Mouse (Mus musculus) stomach, embryonic 15.5 days (tissue): ENCODE results near the gene Tgfbr2. TPM values are rescaled to one million over a fixed set of nuclear protein-coding genes. Genes with fewer than 3 reads are reported as not detected.

ENCODE experiments used
- ATAC-seq: fragments of 200-750 bp; cut with Nextera tagmentation; 2 replicates; pipeline ENCODE4 v1.8.0; 2017; ENCODE audit warnings: low read depth, moderate number of reproducible peaks, moderate TSS enrichment; ENCODE audit not compliant: insufficient read depth, low FRiP score
- H3K27ac ChIP-seq: fragments of 300-500 bp; sonication (generic); 2 replicates; pipeline ENCODE4 v1.5.1; 2015; ENCODE audit warnings: mild to moderate bottlenecking, inconsistent platforms
- H3K27me3 ChIP-seq: fragments of 300-500 bp; sonication (generic); replicated peaks from 2 replicates; pipeline ENCODE4 v1.6.1; 2015; ENCODE audit warnings: inconsistent platforms
- H3K36me3 ChIP-seq: fragments of 300-500 bp; sonication (generic); 2 replicates; pipeline ENCODE4 v1.6.1; 2015; ENCODE audit warnings: inconsistent platforms
- H3K4me1 ChIP-seq: fragments of 300-500 bp; sonication (generic); 2 replicates; pipeline ENCODE4 v1.6.1; 2015; ENCODE audit warnings: inconsistent platforms
- H3K4me2 ChIP-seq: fragments of 300-500 bp; sonication (generic); 2 replicates; pipeline ENCODE4 v1.6.1; 2015; ENCODE audit warnings: mild to moderate bottlenecking, inconsistent platforms
- H3K4me3 ChIP-seq: fragments of 300-500 bp; sonication (generic); replicated peaks from 2 replicates; pipeline ENCODE4 v1.5.1; 2015; ENCODE audit warnings: inconsistent platforms
- H3K9ac ChIP-seq: fragments of 300-500 bp; sonication (generic); 2 replicates; pipeline ENCODE4 v1.6.1; 2015; ENCODE audit warnings: inconsistent platforms
- H3K9me3 ChIP-seq: fragments of 300-500 bp; sonication (generic); 2 replicates; pipeline ENCODE4 v1.6.1; 2016; ENCODE audit warnings: inconsistent platforms
- WGBS: fragments of 180-500 bp; shearing (Covaris S2); methylation state at CpG from one replicate; pipeline ENCODE4 v1.1.7; 2015; 5-methylcytosine and 5-hydroxymethylcytosine counted together
- polyA plus RNA-seq: library from polyadenylated mRNA; unstranded; fragments of >200 nt; fragmentation: Nextera tagmentation; extraction: Ambion mirVana; gene quantifications from 2 replicates; pipeline ENCODE4 v1.2.1, GENCODE M21; 2015

Gene Tgfbr2
- polyA plus RNA-seq, 1 experiment from 2014 or later: 30.8 TPM

GRCm38 (mm10) chr9:116173473-116174170 is 1.5 kb downstream of the Tgfbr2 start:
- Histone ChIP-seq H3K9me3 (no peaks in the 10 kb centered on the region), H3K4me2 (peak overlapping the region; percentile 67), H3K27me3 (no peaks in the 10 kb centered on the region), H3K36me3 (no peaks in the 10 kb centered on the region), H3K4me3 (peak overlapping the region; percentile 78), H3K4me1 (peaks cover 15% of the 10 kb centered on the region), H3K27ac (peak overlapping the region; percentile 94), H3K9ac (peak overlapping the region; percentile 93; the same call in 1 of the 2 replicates)
- 55% methylated on average over 16 of the region's 16 CpGs for WGBS
- ATAC-seq: no peak

DNA sequence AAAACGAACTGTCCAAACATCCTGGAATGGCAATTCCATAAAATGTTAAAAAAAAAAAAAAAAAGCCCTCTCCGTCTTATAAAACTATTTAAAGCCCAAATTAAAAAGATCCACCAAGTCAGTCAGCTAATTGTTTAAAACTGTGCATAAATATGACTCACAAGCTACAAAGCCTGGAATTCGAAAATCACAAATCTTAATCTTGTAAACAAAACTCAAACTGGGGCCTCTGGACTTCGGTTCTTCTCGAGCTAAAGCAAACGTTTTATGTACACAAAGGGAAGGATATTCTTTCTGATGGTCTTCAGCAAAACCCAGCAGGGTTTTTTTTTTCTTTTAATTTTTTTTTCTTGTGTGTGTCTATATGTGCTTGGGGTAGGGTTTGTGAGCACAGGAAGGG is 2.1 kb downstream of the Tgfbr2 start:
- Histone ChIP-seq H3K4me2 (peak overlapping the region; percentile 67), H3K36me3 (no peaks in the 10 kb centered on the region), H3K9ac (no peak overlapping the region; the same call in 1 of the 2 replicates), H3K27ac (peak overlapping the region; percentile 94), H3K4me1 (peaks cover 15% of the 10 kb centered on the region), H3K9me3 (no peaks in the 10 kb centered on the region), H3K27me3 (no peaks in the 10 kb centered on the region), H3K4me3 (peak overlapping the region; percentile 78)
- 24% methylated on average over 6 of the region's 6 CpGs for WGBS
- ATAC-seq: no peak

GRCm38 (mm10) chr9:116169067-116169466 is 6.1 kb downstream of the Tgfbr2 start:
- H3K27ac ChIP-seq: no peak overlapping the region
- H3K27me3 ChIP-seq: no peaks in the 10 kb centered on the region
- H3K4me2 ChIP-seq: no peak overlapping the region
- H3K9ac ChIP-seq: no peak overlapping the region
- no peak overlapping the region for H3K4me3 ChIP-seq
- no peaks in the 10 kb centered on the region for H3K9me3 ChIP-seq
- 66% methylated on average over 6 of the region's 6 CpGs for WGBS
- no peak for ATAC-seq
- no peaks in the 10 kb centered on the region for H3K36me3 ChIP-seq
- peaks cover 9% of the 10 kb centered on the region for H3K4me1 ChIP-seq

GRCm38 (mm10) chr9:116167304-116167880 is 7.8 kb downstream of the Tgfbr2 start:
- Histone ChIP-seq H3K9ac (no peak overlapping the region), H3K36me3 (no peaks in the 10 kb centered on the region), H3K4me1 (peaks cover 5% of the 10 kb centered on the region), H3K4me2 (no peak overlapping the region), H3K27me3 (no peaks in the 10 kb centered on the region), H3K9me3 (no peaks in the 10 kb centered on the region), H3K4me3 (no peak overlapping the region), H3K27ac (no peak overlapping the region)
- 77% methylated on average over 6 of the region's 6 CpGs for WGBS
- no peak for ATAC-seq

GRCm38 (mm10) chr9:116166363-116166762 is 8.8 kb downstream of the Tgfbr2 start:
- ATAC-seq: no peak
- H3K36me3 ChIP-seq: no peaks in the 10 kb centered on the region
- H3K4me2 ChIP-seq: no peak overlapping the region
- no peaks in the 10 kb centered on the region for H3K27me3 ChIP-seq
- no peaks in the 10 kb centered on the region for H3K9me3 ChIP-seq
- H3K4me1 ChIP-seq: no peaks in the 10 kb centered on the region; the same call in 1 of the 2 replicates
- H3K4me3 ChIP-seq: no peak overlapping the region
- 84% methylated on average over 6 of the region's 6 CpGs for WGBS
- H3K27ac ChIP-seq: no peak overlapping the region
- no peak overlapping the region for H3K9ac ChIP-seq

DNA sequence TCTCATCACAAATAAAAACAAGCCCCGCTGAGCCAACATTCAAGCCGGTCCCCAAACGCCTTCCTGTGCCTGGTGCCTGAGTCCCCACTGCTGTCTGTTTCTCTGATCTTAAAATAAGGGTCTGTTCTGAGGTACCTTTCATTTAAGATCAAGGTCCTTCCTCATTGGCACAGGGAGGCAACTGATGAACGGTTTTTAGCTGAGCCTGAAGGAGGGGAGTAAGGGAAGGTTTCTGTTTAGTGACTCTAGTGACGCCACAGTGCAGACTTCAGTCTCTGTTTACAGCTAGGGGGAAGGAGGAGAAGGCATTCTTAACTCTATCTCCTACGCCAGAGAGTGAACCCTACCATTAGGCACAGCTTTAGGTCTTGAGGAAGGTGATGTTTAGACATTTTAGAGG is 11.3 kb downstream of the Tgfbr2 start:
- no peak overlapping the region for H3K9ac ChIP-seq
- no peak overlapping the region for H3K4me3 ChIP-seq
- no peak overlapping the region for H3K4me2 ChIP-seq
- no peak for ATAC-seq
- 71% methylated on average over 6 of the region's 6 CpGs for WGBS
- no peaks in the 10 kb centered on the region for H3K9me3 ChIP-seq
- no peaks in the 10 kb centered on the region for H3K27me3 ChIP-seq
- no peak overlapping the region for H3K27ac ChIP-seq
- no peaks in the 10 kb centered on the region for H3K36me3 ChIP-seq
- H3K4me1 ChIP-seq: no peaks in the 10 kb centered on the region; the same call in 1 of the 2 replicates

DNA sequence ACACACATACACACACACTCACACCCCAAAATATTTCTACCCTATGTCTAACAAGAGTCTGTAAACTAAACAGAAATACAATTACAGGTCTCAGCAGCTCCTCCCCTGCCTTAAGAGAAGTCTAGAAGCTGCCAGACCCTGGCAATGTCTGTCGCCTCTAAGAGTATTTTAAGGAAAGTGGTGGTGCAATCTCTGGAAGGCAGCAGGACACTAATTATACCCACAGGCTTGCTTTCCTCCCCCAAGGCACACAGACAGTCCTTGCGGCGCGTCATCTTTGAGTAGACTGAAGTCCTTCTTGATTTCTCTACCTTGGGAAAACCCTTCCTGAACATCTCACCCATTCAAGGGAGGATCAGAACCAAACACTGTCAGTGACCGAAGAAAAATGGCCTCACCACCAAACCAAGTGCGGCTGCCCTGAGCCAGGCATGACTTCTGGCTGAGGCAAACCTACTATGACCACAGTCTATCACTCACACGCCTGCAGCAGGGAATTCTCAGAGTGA is 12.2 kb downstream of the Tgfbr2 start:
- WGBS: 92% methylated on average over 7 of the region's 7 CpGs
- Histone ChIP-seq H3K27ac (no peak overlapping the region), H3K4me1 (no peaks in the 10 kb centered on the region; the same call in 1 of the 2 replicates), H3K36me3 (0 out of 2 replicates have a peak, but pooled peaks cover under 1% of the 10 kb centered on the region), H3K27me3 (no peaks in the 10 kb centered on the region), H3K4me3 (no peak overlapping the region), H3K4me2 (no peak overlapping the region), H3K9me3 (no peaks in the 10 kb centered on the region), H3K9ac (no peak overlapping the region)
- no peak for ATAC-seq

GRCm38 (mm10) chr9:116160860-116161259 is 14.3 kb downstream of the Tgfbr2 start:
- no peaks in the 10 kb centered on the region for H3K9me3 ChIP-seq
- no peaks in the 10 kb centered on the region for H3K4me1 ChIP-seq
- H3K27me3 ChIP-seq: no peaks in the 10 kb centered on the region
- no peak overlapping the region for H3K27ac ChIP-seq
- WGBS: 74% methylated on average over 7 of the region's 7 CpGs
- peaks cover 6% of the 10 kb centered on the region; the same call in 1 of the 2 replicates for H3K36me3 ChIP-seq
- H3K4me2 ChIP-seq: no peak overlapping the region
- ATAC-seq: no peak
- no peak overlapping the region for H3K9ac ChIP-seq
- no peak overlapping the region for H3K4me3 ChIP-seq

DNA sequence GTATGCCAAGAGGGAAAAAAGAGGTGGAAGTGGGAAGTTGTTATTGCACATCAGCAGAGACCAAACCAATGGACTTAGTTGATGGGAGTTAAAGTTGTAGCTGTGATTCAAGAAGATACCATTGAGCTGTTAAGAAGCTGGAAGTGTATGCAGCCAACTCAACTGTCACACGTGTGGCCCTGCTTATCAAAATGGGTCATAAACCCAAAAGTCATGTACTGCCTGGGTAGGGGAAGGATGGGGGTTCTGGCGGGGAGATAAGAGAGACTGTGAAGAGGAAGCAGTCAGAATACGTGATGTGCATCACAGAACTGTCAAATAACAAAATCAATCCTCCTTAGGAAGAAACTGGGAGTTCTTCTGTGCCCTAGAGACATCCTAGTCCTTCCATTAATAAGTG is 15.1 kb downstream of the Tgfbr2 start:
- H3K4me2 ChIP-seq: no peak overlapping the region
- H3K4me3 ChIP-seq: no peak overlapping the region
- ATAC-seq: no peak
- no peak overlapping the region for H3K27ac ChIP-seq
- WGBS: 84% methylated on average over 3 of the region's 3 CpGs
- H3K27me3 ChIP-seq: no peaks in the 10 kb centered on the region
- no peaks in the 10 kb centered on the region for H3K4me1 ChIP-seq
- no peak overlapping the region for H3K9ac ChIP-seq
- peaks cover 12% of the 10 kb centered on the region; the same call in 1 of the 2 replicates for H3K36me3 ChIP-seq
- H3K9me3 ChIP-seq: no peaks in the 10 kb centered on the region

- H3K27ac ChIP-seq: no peak overlapping the region
- no peak overlapping the region for H3K4me2 ChIP-seq
- H3K4me1 ChIP-seq: peaks cover 12% of the 10 kb centered on the region; the same call in 1 of the 2 replicates
- H3K9ac ChIP-seq: no peak overlapping the region
- 56% methylated on average over 5 of the region's 5 CpGs for WGBS
- H3K4me3 ChIP-seq: no peak overlapping the region
- peaks cover 12% of the 10 kb centered on the region; the same call in 1 of the 2 replicates for H3K36me3 ChIP-seq
- ATAC-seq: no peak
- no peaks in the 10 kb centered on the region for H3K9me3 ChIP-seq
- no peaks in the 10 kb centered on the region for H3K27me3 ChIP-seq
Measured at GRCm38 (mm10) chr9:116156501-116156900, 18.7 kb downstream of the Tgfbr2 start.

DNA sequence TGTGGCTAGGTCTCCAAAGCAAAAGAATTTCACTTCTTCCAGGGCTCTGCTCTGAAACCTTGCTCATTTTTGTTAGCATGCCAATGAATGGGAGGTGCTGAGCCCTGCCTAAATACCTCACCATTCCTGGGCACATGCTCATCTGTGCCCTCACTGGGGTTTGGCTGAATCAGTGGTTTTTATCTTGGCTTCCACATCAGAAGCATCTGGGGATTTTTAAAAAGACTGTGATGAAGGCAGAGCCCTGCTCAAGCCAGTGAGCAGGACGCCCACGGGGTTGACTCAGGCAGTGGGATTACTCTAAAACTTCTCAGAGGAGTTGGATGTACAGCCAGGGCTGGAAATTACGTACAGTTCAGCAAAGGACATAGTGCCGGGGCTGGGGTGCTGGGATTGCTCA is 22.3 kb downstream of the Tgfbr2 start:
- 63% methylated on average over 4 of the region's 4 CpGs for WGBS
- Histone ChIP-seq H3K4me1 (peaks cover 20% of the 10 kb centered on the region), H3K9ac (no peak overlapping the region), H3K27me3 (no peaks in the 10 kb centered on the region), H3K4me2 (no peak overlapping the region), H3K27ac (0 out of 2 replicates have a peak overlapping the region, but pooled peaks have one; percentile 21), H3K9me3 (no peaks in the 10 kb centered on the region), H3K4me3 (no peak overlapping the region), H3K36me3 (peaks cover 12% of the 10 kb centered on the region; the same call in 1 of the 2 replicates)
- ATAC-seq: 0 out of 2 replicates have a peak, but pooled peaks have one; percentile 18
